Mouse (Mus musculus): ENCODE data around the gene Cacna1e.

Gene Cacna1e

GRCm38 (mm10) chr1:154839272-154839671 lies 45.0 kb downstream of the Cacna1e start:
- DNase-seq (ENCODE audit: low spot score in 2 of 2) = no peak

- no peak for DNase-seq (ENCODE audit: low spot score in 2 of 2)
Observed at GRCm38 (mm10) chr1:154836473-154836872, 47.8 kb downstream of the Cacna1e start.

- DNase-seq (ENCODE audit: low spot score in 2 of 2) = no peak
Observed at GRCm38 (mm10) chr1:154832168-154832539, 52.1 kb downstream of the Cacna1e start.

GRCm38 (mm10) chr1:154831269-154832167 lies 52.8 kb downstream of the Cacna1e start:
- DNase-seq (ENCODE audit: low spot score in 2 of 2) = peak in 1 of 2 experiments; percentile 28

- no peak for DNase-seq (ENCODE audit: low spot score in 2 of 2)
Observed at GRCm38 (mm10) chr1:154830051-154830450, 54.2 kb downstream of the Cacna1e start.

GRCm38 (mm10) chr1:154823098-154823497 lies 61.2 kb downstream of the Cacna1e start:
- DNase-seq (ENCODE audit: low spot score in 2 of 2) = no peak

- DNase-seq (ENCODE audit: low spot score in 2 of 2) = no peak
Observed at GRCm38 (mm10) chr1:154820422-154820821, 63.9 kb downstream of the Cacna1e start.

GRCm38 (mm10) chr1:154819960-154820359 lies 64.3 kb downstream of the Cacna1e start:
- no peak for DNase-seq (ENCODE audit: low spot score in 2 of 2)

- no peak for DNase-seq (ENCODE audit: low spot score in 2 of 2)
Observed at GRCm38 (mm10) chr1:154818742-154819141, 65.6 kb downstream of the Cacna1e start.

GRCm38 (mm10) chr1:154816836-154817235 lies 67.5 kb downstream of the Cacna1e start:
- DNase-seq (ENCODE audit: low spot score in 2 of 2) = no peak

- DNase-seq (ENCODE audit: low spot score in 2 of 2) = peak; percentile 32 to 33
Observed at GRCm38 (mm10) chr1:154816267-154816666, 68.0 kb downstream of the Cacna1e start.

GRCm38 (mm10) chr1:154805742-154806141 lies 78.6 kb downstream of the Cacna1e start:
- no peak for DNase-seq (ENCODE audit: low spot score in 2 of 2)

GRCm38 (mm10) chr1:154805038-154805437 lies 79.3 kb downstream of the Cacna1e start:
- no peak for DNase-seq (ENCODE audit: low spot score in 2 of 2)

- DNase-seq (ENCODE audit: low spot score in 2 of 2) = peak in 1 of 2 experiments; percentile 36
Observed at GRCm38 (mm10) chr1:154802301-154802904, 81.9 kb downstream of the Cacna1e start.

GRCm38 (mm10) chr1:154799257-154799656 lies 85.0 kb downstream of the Cacna1e start:
- DNase-seq (ENCODE audit: low spot score in 2 of 2) = no peak

- DNase-seq (ENCODE audit: low spot score in 2 of 2) = no peak
Observed at GRCm38 (mm10) chr1:154798771-154799170, 85.5 kb downstream of the Cacna1e start.

GRCm38 (mm10) chr1:154796685-154797084 lies 87.6 kb downstream of the Cacna1e start:
- no peak for DNase-seq (ENCODE audit: low spot score in 2 of 2)

GRCm38 (mm10) chr1:154794518-154794951 lies 89.8 kb downstream of the Cacna1e start:
- no peak for DNase-seq (ENCODE audit: low spot score in 2 of 2)

GRCm38 (mm10) chr1:154791544-154792174 lies 92.6 kb downstream of the Cacna1e start:
- peak; percentile 68 to 69 for DNase-seq (ENCODE audit: low spot score in 2 of 2)

- DNase-seq (ENCODE audit: low spot score in 2 of 2) = peak; percentile 42 to 51
Observed at GRCm38 (mm10) chr1:154788491-154788890, 95.8 kb downstream of the Cacna1e start.

GRCm38 (mm10) chr1:154788069-154788468 lies 96.2 kb downstream of the Cacna1e start:
- peak; percentile 83 to 87 for DNase-seq (ENCODE audit: low spot score in 2 of 2)

- DNase-seq (ENCODE audit: low spot score in 2 of 2) = no peak
Observed at GRCm38 (mm10) chr1:154787418-154787817, 96.9 kb downstream of the Cacna1e start.

Measured in right cerebral cortex, adult 2 months (tissue).